Mouse (Mus musculus) spleen, adult 2 months (tissue): Measurements from ENCODE around the gene Nsd1. TPM values are rescaled to one million over a fixed set of nuclear protein-coding genes. Genes with fewer than 3 reads are reported as not detected.
A peak's percentile ranks its signal among the peaks of the same experiment; 100 is the strongest.

Source experiments
- DNase-seq, 2 experiments: peaks; one replicate each; pipeline versions ENCODE4 v3.0.0 to v3.0.0-alpha.2; 2012 to 2021; ENCODE audit warnings: low spot score in 2 of 2, low read depth in 1 of 2
- H3K27ac ChIP-seq: fragments of 200-500 bp; 2 replicates; pipeline ENCODE4 v1.5.1; 2012; ENCODE audit warnings: low read length, inconsistent platforms; ENCODE audit not compliant: insufficient read depth
- H3K27me3 ChIP-seq: fragments of 200-500 bp; 2 replicates; pipeline ENCODE4 v1.6.1; 2012; ENCODE audit warnings: mild to moderate bottlenecking, moderate library complexity, low read length, inconsistent platforms; ENCODE audit not compliant: control insufficient read depth, insufficient read depth
- H3K36me3 ChIP-seq: fragments of 200-500 bp; 2 replicates; pipeline ENCODE4 v1.6.1; 2012; ENCODE audit warnings: mild to moderate bottlenecking, low read length, inconsistent platforms; ENCODE audit not compliant: control insufficient read depth, insufficient read depth
- H3K4me1 ChIP-seq: fragments of 200-500 bp; 2 replicates; pipeline ENCODE4 v1.6.1; 2011; ENCODE audit warnings: inconsistent platforms; ENCODE audit not compliant: control insufficient read depth, insufficient read depth, insufficient read length
- H3K4me3 ChIP-seq: fragments of 200-500 bp; 2 replicates; pipeline ENCODE4 v1.5.1; 2011; ENCODE audit warnings: mild to moderate bottlenecking, inconsistent platforms; ENCODE audit not compliant: insufficient read depth, insufficient read length; ENCODE audit errors: extremely low read depth
- CTCF ChIP-seq: fragments of 200-500 bp; IDR thresholded peaks from 2 replicates; pipeline ENCODE4 v1.5.1; 2011; ENCODE audit warnings: mild to moderate bottlenecking, inconsistent platforms; ENCODE audit not compliant: insufficient read depth, insufficient read length, insufficient replicate concordance; ENCODE audit errors: extremely low read depth
- POLR2A ChIP-seq: fragments of 200-500 bp; IDR thresholded peaks from 2 replicates; pipeline ENCODE4 v1.6.1; 2011; ENCODE audit warnings: low read depth, low read length, inconsistent platforms
- WGBS: fragments of 180-500 bp; shearing (Covaris S2); methylation state at CpG from one replicate; pipeline ENCODE4 v1.1.7; 2018; 5-methylcytosine and 5-hydroxymethylcytosine counted together
- polyA plus RNA-seq: library from polyadenylated mRNA; depleted of rRNA; stranded (reverse); fragments of >200 nt; gene quantifications from 2 replicates; pipeline ENCODE4 v1.2.3, GENCODE M21; 2012

The Nsd1 gene
- polyA plus RNA-seq, 1 experiment = 17.8 TPM

GRCm38 (mm10) chr13:55255052-55255652 lies 45.6 kb downstream of the Nsd1 start:
- no peak overlapping the region for H3K27ac ChIP-seq
- peaks cover 3% of the 10 kb centered on the region; the same call in 1 of the 2 replicates for H3K4me1 ChIP-seq
- H3K36me3 ChIP-seq = peaks cover 7% of the 10 kb centered on the region
- 30% methylated on average over 3 of the region's 3 CpGs for WGBS
- DNase-seq = no peak
- no peak overlapping the region for H3K4me3 ChIP-seq
- no peaks in the 10 kb centered on the region for H3K27me3 ChIP-seq
- no peak for TF ChIP-seq POLR2A
- TF ChIP-seq CTCF = no peak

GRCm38 (mm10) chr13:55258651-55259050 lies 49.1 kb downstream of the Nsd1 start:
- no peak overlapping the region for H3K27ac ChIP-seq
- H3K27me3 ChIP-seq = no peaks in the 10 kb centered on the region
- peaks cover 3% of the 10 kb centered on the region; the same call in 1 of the 2 replicates for H3K4me1 ChIP-seq
- TF ChIP-seq POLR2A (no peak), CTCF (no peak)
- H3K4me3 ChIP-seq = no peak overlapping the region
- H3K36me3 ChIP-seq = peaks cover 18% of the 10 kb centered on the region
- no peak for DNase-seq
- WGBS = 92% methylated on average over 3 of the region's 3 CpGs

- WGBS = 94% methylated on average over 8 of the region's 8 CpGs
Measured at GRCm38 (mm10) chr13:55261521-55261920, 51.9 kb downstream of the Nsd1 start.

GRCm38 (mm10) chr13:55262096-55262495 lies 52.5 kb downstream of the Nsd1 start:
- H3K27me3 ChIP-seq = no peaks in the 10 kb centered on the region
- peaks cover 23% of the 10 kb centered on the region for H3K36me3 ChIP-seq
- DNase-seq = no peak
- no peak overlapping the region for H3K4me3 ChIP-seq
- TF ChIP-seq CTCF = no peak
- no peak for TF ChIP-seq POLR2A
- H3K4me1 ChIP-seq = no peaks in the 10 kb centered on the region
- no peak overlapping the region for H3K27ac ChIP-seq

More at GRCm38 (mm10) chr13:55261521-55261920, 51.9 kb downstream of the Nsd1 start:
- H3K27ac ChIP-seq = no peak overlapping the region
- H3K4me3 ChIP-seq = no peak overlapping the region
- TF ChIP-seq POLR2A (no peak), CTCF (no peak)
- H3K36me3 ChIP-seq = peaks cover 24% of the 10 kb centered on the region
- H3K4me1 ChIP-seq = 0 out of 2 replicates have a peak, but pooled peaks cover under 1% of the 10 kb centered on the region
- no peak for DNase-seq
- no peaks in the 10 kb centered on the region for H3K27me3 ChIP-seq

GRCm38 (mm10) chr13:55277203-55277602 lies 67.6 kb downstream of the Nsd1 start:
- Histone ChIP-seq H3K4me3 (no peak overlapping the region), H3K36me3 (peaks cover 29% of the 10 kb centered on the region), H3K4me1 (no peaks in the 10 kb centered on the region), H3K27ac (no peak overlapping the region), H3K27me3 (no peaks in the 10 kb centered on the region)
- no peak for DNase-seq
- 94% methylated on average over 5 of the region's 5 CpGs for WGBS
- TF ChIP-seq CTCF = no peak
- TF ChIP-seq POLR2A = no peak

- H3K4me3 ChIP-seq = no peak overlapping the region
- peaks cover 31% of the 10 kb centered on the region for H3K36me3 ChIP-seq
- 85% methylated on average over 5 of the region's 5 CpGs for WGBS
- H3K27ac ChIP-seq = no peak overlapping the region
- no peak for DNase-seq
- no peaks in the 10 kb centered on the region for H3K27me3 ChIP-seq
- H3K4me1 ChIP-seq = no peaks in the 10 kb centered on the region
- no peak for TF ChIP-seq POLR2A
Measured at GRCm38 (mm10) chr13:55277646-55278045, 68.1 kb downstream of the Nsd1 start.

GRCm38 (mm10) chr13:55288854-55289253 lies 79.3 kb downstream of the Nsd1 start:
- no peak overlapping the region for H3K4me3 ChIP-seq
- DNase-seq = peak in 1 of 2 experiments; percentile 7
- 76% methylated on average over 3 of the region's 3 CpGs for WGBS
- peaks cover 30% of the 10 kb centered on the region for H3K36me3 ChIP-seq
- no peaks in the 10 kb centered on the region for H3K27me3 ChIP-seq
- no peak for TF ChIP-seq CTCF
- no peak overlapping the region for H3K27ac ChIP-seq
- H3K4me1 ChIP-seq = no peaks in the 10 kb centered on the region
